Mouse (Mus musculus) testis, adult 2 months (tissue): ENCODE measurements around the gene Hpn.

ENCODE experiments used
- CTCF ChIP-seq: fragments of 200-500 bp; IDR thresholded peaks from 2 replicates; pipeline ENCODE4 v1.5.1; 2012; ENCODE audit warnings: low read depth, mild to moderate bottlenecking, inconsistent platforms, low read length, moderate library complexity; ENCODE audit not compliant: control insufficient read depth, insufficient read depth, insufficient replicate concordance
- POLR2A ChIP-seq: fragments of 200-500 bp; IDR thresholded peaks from 2 replicates; pipeline ENCODE4 v1.6.1; 2012; ENCODE audit warnings: low read depth, mild to moderate bottlenecking, inconsistent platforms, low read length, moderate library complexity; ENCODE audit not compliant: control insufficient read depth

GRCm38 (mm10) chr7:31109091-31109490, 6.0 kb downstream of the Hpn start:
- TF ChIP-seq POLR2A (no peak), CTCF (no peak)
